Mouse (Mus musculus) heart, adult 2 months (tissue): ENCODE results near the gene Kazn.

ENCODE experiments used
- CTCF ChIP-seq: fragments of 200-600 bp; IDR thresholded peaks from 2 replicates; pipeline ENCODE4 v1.8.1; 2022; ENCODE audit warnings: antibody characterized with exemption, mild to moderate bottlenecking, moderate library complexity
- EP300 ChIP-seq: fragments of 200-500 bp; IDR thresholded peaks from 2 replicates; pipeline ENCODE4 v1.6.1; 2011; ENCODE audit warnings: low read depth, low read length, control low read depth; ENCODE audit not compliant: insufficient read depth
- POLR2A ChIP-seq: fragments of 200-500 bp; IDR thresholded peaks from 2 replicates; pipeline ENCODE4 v1.6.1; 2011; ENCODE audit warnings: mild to moderate bottlenecking, low read depth, low read length, control low read depth; ENCODE audit not compliant: insufficient read depth

GRCm38 (mm10) chr4:142113306-142113705 is 125.9 kb downstream of the Kazn start:
- TF ChIP-seq CTCF (peak; percentile 89), POLR2A (no peak), EP300 (peak; percentile 57; the same call in 1 of the 2 replicates)
